In genomic region chr9:45042947-45043346, GRCm38 (mm10) we compare ENCODE assay signal across 8 mouse cellular contexts. TPM values are rescaled to one million over a fixed set of nuclear protein-coding genes. Genes with fewer than 3 reads are reported as not detected.
DNase-seq lines count a peak whose midpoint lies in the region; ATAC-seq lines count a peak whose summit lies in the region.

No protein-coding gene starts in this region.

- H3K36me3 ChIP-seq in forebrain, embryonic 11.5 days (ENCODE audit: control insufficient read depth, insufficient read depth, low read length), result no peaks in the 10 kb centered on the region
- no peaks in the 10 kb centered on the region for H3K36me3 ChIP-seq in forebrain, embryonic 15.5 days
- no peaks in the 10 kb centered on the region for H3K36me3 ChIP-seq in limb, embryonic 10.5 days

- H3K9ac ChIP-seq in forebrain, embryonic 11.5 days (ENCODE audit: low read length), result no peak overlapping the region
- H3K9ac ChIP-seq in forebrain, embryonic 15.5 days (replicated peaks), result no peak overlapping the region

- under 1% methylated on average over 10 of the region's 10 CpGs for WGBS in forebrain, embryonic 11.5 days
- under 1% methylated on average over 10 of the region's 10 CpGs for WGBS in forebrain, embryonic 15.5 days
- WGBS in limb, embryonic 10.5 days, result 1% methylated on average over 10 of the region's 10 CpGs

- peak overlapping the region; percentile 1; the same call in 1 of the 2 replicates for H3K4me3 ChIP-seq in forebrain, embryonic 11.5 days (ENCODE audit: low read depth, low read length)
- H3K4me3 ChIP-seq in forebrain, embryonic 15.5 days, result no peak overlapping the region
- H3K4me3 ChIP-seq in limb, embryonic 10.5 days, result peak overlapping the region; percentile 55

- DNase-seq in forebrain, embryonic 11.5 days (ENCODE audit: low spot score), result no peak
- peak; percentile 26 for DNase-seq in urinary bladder, postnatal 14 days (ENCODE audit: low spot score)
- DNase-seq in urinary bladder, postnatal 10 days (ENCODE audit: low spot score), result no peak
- peak; percentile 68 for DNase-seq in limb, embryonic 10.5 days (ENCODE audit: low spot score)
- DNase-seq in yolk sac, embryonic 10.5 days (ENCODE audit: low spot score), result peak; percentile 18
- DNase-seq in cerebellum, postnatal 36 days, result no peak

- no peaks in the 10 kb centered on the region for H3K4me1 ChIP-seq in forebrain, embryonic 11.5 days (replicated peaks; ENCODE audit: control insufficient read depth, insufficient read depth, low read length)
- no peaks in the 10 kb centered on the region for H3K4me1 ChIP-seq in forebrain, embryonic 15.5 days
- H3K4me1 ChIP-seq in limb, embryonic 10.5 days, result peaks cover 38% of the 10 kb centered on the region

- H3K9me3 ChIP-seq in forebrain, embryonic 11.5 days (ENCODE audit: control insufficient read depth, low read length), result no peaks in the 10 kb centered on the region
- H3K9me3 ChIP-seq in forebrain, embryonic 15.5 days, result no peaks in the 10 kb centered on the region
- H3K9me3 ChIP-seq in limb, embryonic 10.5 days (replicated peaks), result no peaks in the 10 kb centered on the region

- H3K27ac ChIP-seq in forebrain, embryonic 11.5 days (ENCODE audit: low read depth, low read length), result no peak overlapping the region
- no peak overlapping the region for H3K27ac ChIP-seq in forebrain, embryonic 15.5 days (replicated peaks)
- H3K27ac ChIP-seq in limb, embryonic 10.5 days, result peak overlapping the region; percentile 75

- no peak for ATAC-seq in forebrain, embryonic 11.5 days (replicated peaks; ENCODE audit: low FRiP score)
- ATAC-seq in forebrain, embryonic 15.5 days (replicated peaks), result no peak
- no peak for ATAC-seq in frontal cortex, adult (ENCODE audit: low TSS enrichment)

- peaks cover 37% of the 10 kb centered on the region for H3K27me3 ChIP-seq in forebrain, embryonic 11.5 days (ENCODE audit: control insufficient read depth, insufficient read depth, low read length)
- peaks cover 70% of the 10 kb centered on the region for H3K27me3 ChIP-seq in forebrain, embryonic 15.5 days
- peaks cover 69% of the 10 kb centered on the region for H3K27me3 ChIP-seq in limb, embryonic 10.5 days (ENCODE audit: low read depth, poor library complexity, severe bottlenecking)

- H3K4me2 ChIP-seq in forebrain, embryonic 11.5 days (ENCODE audit: low read depth, low read length, severe bottlenecking), result peak overlapping the region; percentile 31; the same call in 1 of the 2 replicates
- no peak overlapping the region; the same call in 1 of the 2 replicates for H3K4me2 ChIP-seq in forebrain, embryonic 15.5 days (replicated peaks)

RNA-seq across cellular contexts. Expression of gene Mpzl2, which starts 3.3 kb away (rescaled TPM):
- 1.8 and 2.5 TPM in 2 replicates for polyA plus RNA-seq in forebrain, embryonic 11.5 days (2014; fragmentation: Nextera tagmentation; extraction: Ambion mirVana)
- 0.34 and 0.63 TPM in 2 replicates for polyA plus RNA-seq in forebrain, embryonic 15.5 days (2015; fragmentation: Nextera tagmentation; extraction: Ambion mirVana)
- polyA plus RNA-seq in limb, embryonic 10.5 days (2016; fragmentation: Nextera tagmentation; extraction: Ambion mirVana), result 12.7 and 13.6 TPM in 2 replicates

RNA-seq across cellular contexts. Expression of gene Mpzl3, which starts 12.0 kb away (rescaled TPM):
- polyA plus RNA-seq in forebrain, embryonic 11.5 days (2014; fragmentation: Nextera tagmentation; extraction: Ambion mirVana), result 2.2 and 2.7 TPM in 2 replicates
- 1.1 and 1.5 TPM in 2 replicates for polyA plus RNA-seq in forebrain, embryonic 15.5 days (2015; fragmentation: Nextera tagmentation; extraction: Ambion mirVana)
- 4.2 and 4.6 TPM in 2 replicates for polyA plus RNA-seq in limb, embryonic 10.5 days (2016; fragmentation: Nextera tagmentation; extraction: Ambion mirVana)

RNA-seq across cellular contexts. Expression of gene Cd3e, which starts 33.5 kb away (rescaled TPM):
- polyA plus RNA-seq in forebrain, embryonic 11.5 days (2014; fragmentation: Nextera tagmentation; extraction: Ambion mirVana), result not detected in 2 replicates
- not detected in 2 replicates for polyA plus RNA-seq in forebrain, embryonic 15.5 days (2015; fragmentation: Nextera tagmentation; extraction: Ambion mirVana)
- polyA plus RNA-seq in limb, embryonic 10.5 days (2016; fragmentation: Nextera tagmentation; extraction: Ambion mirVana), result not detected in 2 replicates

RNA-seq across cellular contexts. Expression of gene Jaml, which starts 36.0 kb away (rescaled TPM):
- polyA plus RNA-seq in forebrain, embryonic 11.5 days (2014; fragmentation: Nextera tagmentation; extraction: Ambion mirVana), result not detected in 2 replicates
- polyA plus RNA-seq in forebrain, embryonic 15.5 days (2015; fragmentation: Nextera tagmentation; extraction: Ambion mirVana), result 0.45 TPM in 1 of 2 replicates, not detected in the other
- polyA plus RNA-seq in limb, embryonic 10.5 days (2016; fragmentation: Nextera tagmentation; extraction: Ambion mirVana), result 6.3 and 12.2 TPM in 2 replicates

Comparison
In these comparisons a context has a peak if more than half of its experiments do, and no peak if none do; other contexts are left out.
1. DNase-seq: peak in urinary bladder, postnatal 14 days (single experiment), limb, embryonic 10.5 days (single experiment) and yolk sac, embryonic 10.5 days (single experiment); none in forebrain, embryonic 11.5 days (single experiment), urinary bladder, postnatal 10 days (single experiment) and cerebellum, postnatal 36 days (0 of 2).